Mouse (Mus musculus): ENCODE results near the gene Zranb1. TPM values are rescaled to one million over a fixed set of nuclear protein-coding genes. Genes with fewer than 3 reads are reported as not detected.

Gene Zranb1
- polyA plus RNA-seq, 1 experiment from 2014 or later, result 16.2 TPM

- no peak overlapping the region for H3K27ac ChIP-seq
- H3K4me2 ChIP-seq, result no peak overlapping the region
- 76% methylated on average over 1 of the region's 1 CpGs for WGBS
- no peaks in the 10 kb centered on the region for H3K36me3 ChIP-seq
- no peaks in the 10 kb centered on the region for H3K27me3 ChIP-seq
- no peak for ATAC-seq (ENCODE audit: insufficient number of reproducible peaks, low FRiP score, low TSS enrichment, low read depth)
- H3K9ac ChIP-seq, result no peak overlapping the region
- H3K4me1 ChIP-seq, result no peaks in the 10 kb centered on the region
- H3K4me3 ChIP-seq, result no peak overlapping the region
- H3K9me3 ChIP-seq, result no peaks in the 10 kb centered on the region
Measured at GRCm38 (mm10) chr7:132893336-132893735, 37.6 kb upstream of the Zranb1 start.

- Histone ChIP-seq H3K9ac (no peak overlapping the region), H3K36me3 (no peaks in the 10 kb centered on the region), H3K27ac (no peak overlapping the region), H3K4me1 (no peaks in the 10 kb centered on the region), H3K9me3 (no peaks in the 10 kb centered on the region), H3K27me3 (no peaks in the 10 kb centered on the region), H3K4me3 (no peak overlapping the region), H3K4me2 (no peak overlapping the region)
- 66% methylated on average over 7 of the region's 7 CpGs for WGBS
- ATAC-seq (ENCODE audit: insufficient number of reproducible peaks, low FRiP score, low TSS enrichment, low read depth), result no peak
Measured at GRCm38 (mm10) chr7:132894841-132895555, 35.9 kb upstream of the Zranb1 start.

DNA sequence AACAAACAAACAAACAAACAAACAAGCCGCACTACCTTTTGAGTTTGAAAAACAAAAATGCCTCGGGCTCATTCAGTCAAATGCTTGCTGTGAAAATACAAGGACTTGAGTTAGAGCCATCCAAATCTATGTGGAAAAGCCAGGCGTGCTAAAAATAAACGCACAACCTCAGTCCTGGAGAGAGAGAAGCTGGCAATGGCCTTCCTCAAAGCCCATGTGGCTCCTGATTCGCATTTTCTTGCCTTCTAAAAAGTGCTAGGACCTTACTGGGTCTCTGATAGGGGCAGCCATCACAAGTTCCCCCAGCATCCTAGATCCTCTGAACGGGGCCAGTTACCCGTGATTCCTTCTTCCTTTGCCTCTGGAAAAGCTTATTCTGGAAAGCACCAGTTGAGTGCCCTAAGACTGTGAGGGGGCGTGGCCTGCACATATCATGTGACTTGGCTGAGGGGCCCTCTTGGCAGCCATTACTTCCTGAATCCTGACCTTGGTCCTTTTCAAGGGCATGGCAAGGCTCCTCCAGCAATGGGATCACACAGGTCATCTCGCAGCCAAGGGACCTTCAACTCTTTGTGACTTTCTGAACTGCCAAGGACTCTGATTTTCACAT is 34.6 kb upstream of the Zranb1 start:
- Histone ChIP-seq H3K4me3 (no peak overlapping the region), H3K9ac (no peak overlapping the region), H3K27me3 (no peaks in the 10 kb centered on the region), H3K4me1 (no peaks in the 10 kb centered on the region), H3K27ac (no peak overlapping the region), H3K4me2 (no peak overlapping the region), H3K9me3 (no peaks in the 10 kb centered on the region), H3K36me3 (no peaks in the 10 kb centered on the region)
- WGBS, result 82% methylated on average over 9 of the region's 9 CpGs
- ATAC-seq (ENCODE audit: insufficient number of reproducible peaks, low FRiP score, low TSS enrichment, low read depth), result no peak

GRCm38 (mm10) chr7:132897258-132897657 is 33.7 kb upstream of the Zranb1 start:
- no peaks in the 10 kb centered on the region for H3K9me3 ChIP-seq
- no peaks in the 10 kb centered on the region for H3K4me1 ChIP-seq
- H3K27ac ChIP-seq, result no peak overlapping the region
- no peak overlapping the region for H3K9ac ChIP-seq
- H3K4me2 ChIP-seq, result no peak overlapping the region
- ATAC-seq (ENCODE audit: insufficient number of reproducible peaks, low FRiP score, low TSS enrichment, low read depth), result no peak
- H3K4me3 ChIP-seq, result no peak overlapping the region
- no peaks in the 10 kb centered on the region for H3K36me3 ChIP-seq
- no peaks in the 10 kb centered on the region for H3K27me3 ChIP-seq
- 82% methylated on average over 10 of the region's 10 CpGs for WGBS

DNA sequence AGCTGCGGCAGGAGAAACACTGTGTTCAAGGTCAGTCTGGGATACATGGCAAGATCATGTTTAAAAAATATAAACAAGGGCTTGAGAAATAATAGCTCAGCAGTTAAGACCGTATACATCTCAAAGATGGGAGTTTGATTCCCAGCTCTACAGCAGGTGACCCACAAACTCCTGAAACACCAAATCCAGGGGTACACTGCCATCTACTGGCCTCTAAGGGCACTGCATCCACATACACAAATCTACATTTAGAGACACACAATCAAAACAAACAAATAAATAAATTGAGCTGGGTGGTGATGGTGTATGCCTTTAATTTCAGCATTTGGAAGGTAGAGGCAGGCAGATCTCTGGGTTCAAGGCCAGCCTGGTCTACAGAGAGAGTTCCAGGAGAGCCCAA is 32.7 kb upstream of the Zranb1 start:
- H3K4me3 ChIP-seq, result no peak overlapping the region
- H3K27me3 ChIP-seq, result no peaks in the 10 kb centered on the region
- no peak overlapping the region for H3K4me2 ChIP-seq
- no peaks in the 10 kb centered on the region for H3K4me1 ChIP-seq
- no peak for ATAC-seq (ENCODE audit: insufficient number of reproducible peaks, low FRiP score, low TSS enrichment, low read depth)
- H3K36me3 ChIP-seq, result no peaks in the 10 kb centered on the region
- H3K27ac ChIP-seq, result no peak overlapping the region
- WGBS, result 93% methylated on average over 2 of the region's 2 CpGs
- H3K9ac ChIP-seq, result no peak overlapping the region
- no peaks in the 10 kb centered on the region for H3K9me3 ChIP-seq

DNA sequence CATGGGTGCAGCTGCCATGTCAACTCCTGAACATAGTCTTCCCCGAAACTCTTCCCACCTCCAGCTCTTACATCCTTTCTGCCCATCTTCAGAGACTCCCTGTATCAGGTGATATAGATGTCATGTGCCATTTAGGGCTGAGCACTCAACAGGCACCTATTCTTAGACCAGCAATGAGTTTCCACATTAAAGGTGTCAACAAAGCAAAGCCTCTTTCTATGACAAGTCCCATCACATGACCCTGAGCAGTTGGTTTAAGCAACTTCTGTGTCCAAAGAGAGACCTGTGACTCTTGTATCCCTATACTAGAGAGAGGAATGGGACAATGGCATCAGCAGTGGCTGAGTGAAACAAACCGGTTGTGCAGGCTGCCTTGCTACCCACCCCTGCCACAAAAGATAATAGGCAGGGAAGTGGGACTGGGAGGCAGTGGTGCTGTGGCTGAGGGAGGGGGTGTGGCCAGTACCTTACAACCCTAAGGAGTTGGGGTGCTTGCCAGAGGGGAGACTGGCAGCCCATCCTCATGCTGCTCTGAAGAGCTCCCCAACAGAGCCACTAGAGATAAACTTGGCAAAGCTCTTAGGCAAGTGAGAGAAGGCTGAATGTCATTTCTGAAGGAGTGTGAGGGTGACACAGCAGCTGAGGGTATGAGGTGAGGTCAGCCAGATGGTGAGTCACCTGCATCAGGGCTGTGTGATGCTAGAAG is 30.0 kb upstream of the Zranb1 start:
- no peaks in the 10 kb centered on the region for H3K27me3 ChIP-seq
- 52% methylated on average over 2 of the region's 2 CpGs for WGBS
- ATAC-seq (ENCODE audit: insufficient number of reproducible peaks, low FRiP score, low TSS enrichment, low read depth), result no peak

DNA sequence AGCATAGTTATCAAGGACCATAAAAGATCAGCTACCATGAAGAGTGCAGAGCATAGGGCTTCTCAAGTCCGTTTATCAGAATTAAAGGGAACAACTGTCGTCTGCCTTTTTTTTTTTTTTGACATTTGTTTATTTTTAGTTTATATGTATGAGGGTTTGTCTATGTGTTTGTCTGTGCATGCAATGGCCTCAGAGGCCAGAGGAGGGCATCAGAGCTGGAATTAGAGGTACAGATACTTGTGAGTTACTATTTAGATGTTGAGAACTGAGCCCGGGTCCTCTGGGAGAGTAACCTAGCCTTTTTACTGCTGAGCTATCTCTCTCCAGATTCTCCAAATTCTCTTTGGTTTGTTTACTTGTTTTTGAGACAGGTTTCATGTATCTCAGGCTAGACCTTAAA is 27.1 kb upstream of the Zranb1 start:
- no peaks in the 10 kb centered on the region for H3K36me3 ChIP-seq
- H3K27ac ChIP-seq, result no peak overlapping the region
- no peaks in the 10 kb centered on the region for H3K4me1 ChIP-seq
- H3K9ac ChIP-seq, result no peak overlapping the region
- no peak overlapping the region for H3K4me2 ChIP-seq
- 82% methylated on average over 3 of the region's 3 CpGs for WGBS
- H3K4me3 ChIP-seq, result no peak overlapping the region
- no peaks in the 10 kb centered on the region for H3K27me3 ChIP-seq
- ATAC-seq (ENCODE audit: insufficient number of reproducible peaks, low FRiP score, low TSS enrichment, low read depth), result no peak
- no peaks in the 10 kb centered on the region for H3K9me3 ChIP-seq

More for the DNA sequence above, 30.0 kb upstream of the Zranb1 start:
- Histone ChIP-seq H3K27ac (no peak overlapping the region), H3K36me3 (no peaks in the 10 kb centered on the region), H3K4me1 (no peaks in the 10 kb centered on the region), H3K4me3 (no peak overlapping the region), H3K9ac (no peak overlapping the region), H3K9me3 (no peaks in the 10 kb centered on the region), H3K4me2 (no peak overlapping the region)

DNA sequence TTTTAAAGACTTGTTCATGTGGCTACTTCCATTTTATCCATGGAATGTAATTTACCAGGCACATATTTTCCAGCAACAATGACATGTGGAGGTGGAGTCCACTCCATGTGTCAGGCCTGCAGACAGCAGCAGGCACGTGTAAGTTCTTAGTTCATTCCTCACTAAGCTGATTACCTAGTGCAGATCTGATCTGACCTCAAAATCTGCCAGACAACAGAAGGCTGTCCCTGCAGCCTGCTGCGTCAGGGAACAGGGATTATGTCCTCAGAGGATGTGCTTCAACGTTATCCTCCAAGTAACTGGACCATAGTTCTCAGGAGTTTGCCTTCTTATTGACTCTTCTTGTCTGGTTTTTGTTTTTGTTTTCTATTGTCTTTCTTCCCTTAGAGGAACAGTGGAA is 9.0 kb upstream of the Zranb1 start:
- Histone ChIP-seq H3K4me2 (no peak overlapping the region), H3K4me1 (no peaks in the 10 kb centered on the region), H3K9ac (no peak overlapping the region), H3K4me3 (no peak overlapping the region), H3K9me3 (no peaks in the 10 kb centered on the region), H3K36me3 (no peaks in the 10 kb centered on the region), H3K27ac (no peak overlapping the region), H3K27me3 (no peaks in the 10 kb centered on the region)
- ATAC-seq (ENCODE audit: insufficient number of reproducible peaks, low FRiP score, low TSS enrichment, low read depth), result no peak
- 56% methylated on average over 3 of the region's 3 CpGs for WGBS

GRCm38 (mm10) chr7:132925227-132925626 is 5.7 kb upstream of the Zranb1 start:
- WGBS, result 74% methylated on average over 2 of the region's 2 CpGs
- H3K9ac ChIP-seq, result no peak overlapping the region
- no peak overlapping the region for H3K4me3 ChIP-seq
- H3K9me3 ChIP-seq, result no peaks in the 10 kb centered on the region
- no peaks in the 10 kb centered on the region for H3K27me3 ChIP-seq
- ATAC-seq (ENCODE audit: insufficient number of reproducible peaks, low FRiP score, low TSS enrichment, low read depth), result no peak
- peaks cover 3% of the 10 kb centered on the region; the same call in 1 of the 2 replicates for H3K4me1 ChIP-seq
- H3K36me3 ChIP-seq, result no peaks in the 10 kb centered on the region
- no peak overlapping the region for H3K4me2 ChIP-seq
- H3K27ac ChIP-seq, result no peak overlapping the region

DNA sequence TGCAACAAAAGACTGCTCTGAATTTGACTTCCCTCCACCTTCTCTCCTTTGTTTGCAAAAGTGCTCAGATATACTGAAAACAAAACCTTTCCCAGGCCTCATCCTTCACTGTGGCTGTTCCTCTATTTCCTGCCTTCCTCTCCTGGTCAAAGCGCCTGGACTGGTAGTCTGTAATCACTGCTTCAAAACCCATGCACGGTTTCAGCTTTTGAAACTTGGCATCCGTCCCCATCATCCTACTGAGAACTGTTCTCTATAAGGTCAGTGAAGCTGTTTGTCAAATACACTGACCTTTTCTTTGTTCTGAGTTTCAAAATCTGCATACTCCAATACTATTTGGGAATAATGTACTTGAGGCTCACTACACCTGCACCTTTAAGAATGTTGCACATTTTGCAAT is 3.7 kb upstream of the Zranb1 start:
- WGBS, result 62% methylated on average over 3 of the region's 3 CpGs
- no peaks in the 10 kb centered on the region for H3K36me3 ChIP-seq
- no peaks in the 10 kb centered on the region for H3K27me3 ChIP-seq
- no peak overlapping the region for H3K9ac ChIP-seq
- H3K9me3 ChIP-seq, result no peaks in the 10 kb centered on the region
- ATAC-seq (ENCODE audit: insufficient number of reproducible peaks, low FRiP score, low TSS enrichment, low read depth), result no peak
- no peak overlapping the region for H3K27ac ChIP-seq
- H3K4me2 ChIP-seq, result no peak overlapping the region
- H3K4me1 ChIP-seq, result peaks cover 6% of the 10 kb centered on the region; the same call in 1 of the 2 replicates
- no peak overlapping the region for H3K4me3 ChIP-seq

DNA sequence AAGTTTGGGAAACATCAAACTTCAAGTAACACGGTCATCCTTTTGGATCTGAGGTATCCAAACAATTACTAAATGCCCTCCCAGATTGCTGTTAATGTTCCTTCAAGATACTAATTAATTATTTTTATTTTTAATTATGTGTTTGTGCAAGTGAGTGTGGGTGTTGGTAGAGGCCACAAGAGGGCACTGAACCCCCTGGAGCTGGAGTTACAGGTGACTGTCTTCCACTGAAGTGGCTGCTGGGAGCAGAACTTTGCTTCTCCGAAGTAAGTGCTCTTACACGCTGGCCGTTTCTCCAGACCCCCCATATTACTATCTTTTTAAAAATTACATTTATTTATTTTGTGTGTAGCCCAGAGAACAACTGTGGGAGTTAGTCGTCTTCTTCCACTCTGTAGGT is 887 bp upstream of the Zranb1 start:
- Histone ChIP-seq H3K27ac (no peak overlapping the region), H3K27me3 (no peaks in the 10 kb centered on the region), H3K36me3 (no peaks in the 10 kb centered on the region)

More for the DNA sequence above, 887 bp upstream of the Zranb1 start:
- 82% methylated on average over 5 of the region's 5 CpGs for WGBS
- Histone ChIP-seq H3K9ac (peak overlapping the region; percentile 76; the same call in 1 of the 2 replicates), H3K4me1 (peaks cover 12% of the 10 kb centered on the region), H3K4me3 (peak overlapping the region; percentile 95), H3K4me2 (peak overlapping the region; percentile 51), H3K9me3 (no peaks in the 10 kb centered on the region)
- no peak for ATAC-seq (ENCODE audit: insufficient number of reproducible peaks, low FRiP score, low TSS enrichment, low read depth)

Data from limb, embryonic 15.5 days (tissue).